Mouse (Mus musculus): ENCODE measurements around the gene Mid1.

GRCm38 (mm10) chrX:169882220-169882609, 197.2 kb downstream of the Mid1 start:
- TF ChIP-seq USF1 (IDR thresholded peaks at IDR 0.05; ENCODE audit: low read depth) = no peak
- no peak for TF ChIP-seq POLR2A (IDR thresholded peaks at IDR 0.05; ENCODE audit: insufficient read length, low read depth)

Data from myocyte (in vitro differentiated cells).